Mouse (Mus musculus): Measurements from ENCODE around the gene Tmem156. TPM values are rescaled to one million over a fixed set of nuclear protein-coding genes. Genes with fewer than 3 reads are reported as not detected.

The Tmem156 gene
- total RNA-seq, 2 experiments from 2014 or later: not detected

Other genes starting within 250 kb of the Tmem156 start
- gene Tlr1, start 158.6 kb downstream of the Tmem156 start, total RNA-seq (2021): under 1 TPM; 0.13 to 0.33 TPM
- gene Tlr6, start 132.0 kb downstream of the Tmem156 start, total RNA-seq (2021): 1 to 10 TPM in 1 of 2 experiments, under 1 TPM in 1; 0.92 to 1.2 TPM
- gene Fam114a1, start 122.1 kb downstream of the Tmem156 start, total RNA-seq (2021): 10 to 100 TPM; 15.8 to 16.2 TPM
- 1 to 10 TPM; 6.5 to 6.8 TPM for gene Klhl5, start 15.4 kb upstream of the Tmem156 start, total RNA-seq (2021)
- 1 to 10 TPM; 1.9 to 2.0 TPM for gene Wdr19, start 107.6 kb upstream of the Tmem156 start, total RNA-seq (2021)
- 10 to 100 TPM; 18.3 to 20.5 TPM for gene Rfc1, start 243.5 kb upstream of the Tmem156 start, total RNA-seq (2021)